Mouse (Mus musculus) spleen, postnatal 10 days (tissue): Measurements from ENCODE around the gene Aox2.
"Not testable (repeated sequence)": the region's sequence is repeated elsewhere in the genome, so short reads cannot be mapped to it uniquely, and the experiment has no call there.

Experiments used
- DNase-seq, 2 experiments: peaks; one replicate each; pipeline ENCODE4 v3.0.0; 2021 to 2022; ENCODE audit warnings: low spot score in 2 of 2

The Aox2 gene

GRCm38 (mm10) chr1:58346159-58346558 lies 68.0 kb downstream of the Aox2 start:
- no peak for DNase-seq

- no peak for DNase-seq
Measured at GRCm38 (mm10) chr1:58348712-58349111, 70.6 kb downstream of the Aox2 start.

GRCm38 (mm10) chr1:58353238-58353893 lies 75.2 kb downstream of the Aox2 start:
- no peak for DNase-seq

GRCm38 (mm10) chr1:58358958-58359901 lies 81.1 kb downstream of the Aox2 start:
- DNase-seq = no peak

- no peak for DNase-seq
Measured at GRCm38 (mm10) chr1:58362296-58362695, 84.2 kb downstream of the Aox2 start.

GRCm38 (mm10) chr1:58364551-58364950 lies 86.4 kb downstream of the Aox2 start:
- no peak for DNase-seq

GRCm38 (mm10) chr1:58365829-58366228 lies 87.7 kb downstream of the Aox2 start:
- no peak for DNase-seq

- no peak for DNase-seq
Measured at GRCm38 (mm10) chr1:58366737-58367471, 88.8 kb downstream of the Aox2 start.

GRCm38 (mm10) chr1:58369716-58370115 lies 91.6 kb downstream of the Aox2 start:
- DNase-seq = no peak

GRCm38 (mm10) chr1:58374266-58374665 lies 96.1 kb downstream of the Aox2 start:
- DNase-seq = not testable (repeated sequence)

GRCm38 (mm10) chr1:58375574-58376147 lies 97.5 kb downstream of the Aox2 start:
- DNase-seq = no peak

GRCm38 (mm10) chr1:58382586-58383281 lies 104.6 kb downstream of the Aox2 start:
- no peak for DNase-seq

GRCm38 (mm10) chr1:58391421-58392267 lies 113.5 kb downstream of the Aox2 start:
- no peak for DNase-seq

GRCm38 (mm10) chr1:58392268-58392651 lies 114.1 kb downstream of the Aox2 start:
- no peak for DNase-seq

GRCm38 (mm10) chr1:58392652-58393283 lies 114.6 kb downstream of the Aox2 start, which contains the start of gene Bzw1:
Gene Bzw1, plus strand, starts transcription at chr1:58392898.
- peak; percentile 92 to 95 for DNase-seq

GRCm38 (mm10) chr1:58393284-58394195 lies 115.4 kb downstream of the Aox2 start:
- DNase-seq = peak; percentile 57 to 73

GRCm38 (mm10) chr1:58395341-58395740 lies 117.2 kb downstream of the Aox2 start:
- no peak for DNase-seq

- DNase-seq = no peak
Measured at GRCm38 (mm10) chr1:58396179-58396578, 118.1 kb downstream of the Aox2 start.

GRCm38 (mm10) chr1:58397731-58398130 lies 119.6 kb downstream of the Aox2 start:
- DNase-seq = no peak
